10 mouse cellular contexts compared by ENCODE assay signal in the genomic region with DNA sequence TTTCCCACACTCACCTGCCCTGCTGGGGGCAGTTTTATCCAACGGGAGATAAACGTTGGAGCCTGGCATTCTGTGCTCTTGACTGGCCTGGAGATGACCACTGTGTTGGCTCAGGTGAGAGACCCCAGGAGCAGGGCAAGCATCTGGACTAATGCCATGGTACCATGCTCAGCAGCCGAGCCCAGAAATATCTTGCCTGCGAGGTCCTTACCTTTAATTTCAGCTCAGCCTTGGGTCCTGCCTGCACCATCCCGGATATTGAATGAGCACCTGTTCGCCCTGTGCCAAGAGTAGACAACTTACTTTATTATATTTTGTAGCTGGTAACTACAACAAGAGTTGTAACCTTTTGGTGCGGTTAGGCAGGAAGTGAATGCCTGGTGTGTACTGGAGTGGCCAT. TPM values are rescaled to one million over a fixed set of nuclear protein-coding genes. Genes with fewer than 3 reads are reported as not detected.
A peak's percentile ranks its signal among the peaks of the same experiment; 100 is the strongest.
DNase-seq lines count a peak whose midpoint lies in the region; ATAC-seq and TF ChIP-seq lines count a peak whose summit lies in the region.
"Had no signal": no experiment of that assay in that cellular context is flagged by ENCODE, and none has a peak within 500 bp of the region (broad histone marks: within the 10 kb centered on the region; RNA-seq: fewer than 3 reads in every experiment).

No protein-coding gene starts in this region.

- peak overlapping the region; percentile 69 for H3K4me3 ChIP-seq in heart, embryonic 11.5 days (ENCODE audit: low read depth, low read length)
- H3K4me3 ChIP-seq in forebrain, embryonic 14.5 days (ENCODE audit: low read depth, low read length) = peak overlapping the region; percentile 63
- H3K4me3 ChIP-seq in liver, embryonic 14.5 days (ENCODE audit: insufficient read depth in 1 of 2, low read depth in 2 of 2, low read length in 2 of 2) = peak overlapping the region; percentile 65 to 82
- H3K4me3 ChIP-seq in stomach, embryonic 15.5 days (replicated peaks) = peak overlapping the region; percentile 82

- H3K4me2 ChIP-seq in heart, embryonic 11.5 days = peak overlapping the region; percentile 94
- peak overlapping the region; percentile 87 for H3K4me2 ChIP-seq in forebrain, embryonic 14.5 days (ENCODE audit: low read length)
- peak overlapping the region; percentile 93 for H3K4me2 ChIP-seq in liver, embryonic 14.5 days (ENCODE audit: low read depth)
- peak overlapping the region; percentile 94 for H3K4me2 ChIP-seq in stomach, embryonic 15.5 days

- no peak for TF ChIP-seq EP300 in liver, embryonic 14.5 days (IDR thresholded peaks at IDR 0.05; ENCODE audit: low read depth)

- H3K27me3 ChIP-seq in heart, embryonic 11.5 days (ENCODE audit: control insufficient read depth, insufficient read depth, low read length) = no peaks in the 10 kb centered on the region
- no peaks in the 10 kb centered on the region for H3K27me3 ChIP-seq in forebrain, embryonic 14.5 days (replicated peaks; ENCODE audit: control insufficient read depth, insufficient read depth, low read length)
- no peaks in the 10 kb centered on the region for H3K27me3 ChIP-seq in liver, embryonic 14.5 days (ENCODE audit: control insufficient read depth, insufficient read depth, low read length)
- H3K27me3 ChIP-seq in stomach, embryonic 15.5 days (replicated peaks) = no peaks in the 10 kb centered on the region
- H3K27me3 ChIP-seq: Patski had no signal

- 0 out of 2 replicates have a peak, but pooled peaks cover 3% of the 10 kb centered on the region for H3K9me3 ChIP-seq in heart, embryonic 11.5 days (replicated peaks; ENCODE audit: control insufficient read depth, low read length)
- H3K9me3 ChIP-seq in forebrain, embryonic 14.5 days (replicated peaks; ENCODE audit: control insufficient read depth, low read length) = no peaks in the 10 kb centered on the region
- H3K9me3 ChIP-seq in liver, embryonic 14.5 days (ENCODE audit: control insufficient read depth, low read length) = no peaks in the 10 kb centered on the region
- H3K9me3 ChIP-seq in stomach, embryonic 15.5 days = no peaks in the 10 kb centered on the region

- no peak for DNase-seq in heart, postnatal 14 days
- DNase-seq in forebrain, embryonic 14.5 days (ENCODE audit: low spot score) = no peak
- DNase-seq in liver, embryonic 14.5 days (ENCODE audit: low read depth in 3 of 3, low spot score in 3 of 3) = no peak
- no peak for DNase-seq in frontal cortex, postnatal 10 days (ENCODE audit: low spot score in 2 of 2)
- no peak for DNase-seq in left cerebral cortex, postnatal 10 days (ENCODE audit: extremely low spot score in 1 of 2, low spot score in 2 of 2)

- H3K4me1 ChIP-seq in heart, embryonic 11.5 days (ENCODE audit: control insufficient read depth, insufficient read depth, low read length) = peaks cover 14% of the 10 kb centered on the region; the same call in 1 of the 2 replicates
- peaks cover 12% of the 10 kb centered on the region for H3K4me1 ChIP-seq in forebrain, embryonic 14.5 days (ENCODE audit: control insufficient read depth, insufficient read depth, low read length)
- H3K4me1 ChIP-seq in liver, embryonic 14.5 days (replicated peaks; ENCODE audit: control insufficient read depth in 2 of 2, insufficient read depth in 2 of 2, low read length in 1 of 2) = peaks cover 7 to 13% of the 10 kb centered on the region in 2 experiments
- H3K4me1 ChIP-seq in stomach, embryonic 15.5 days = peaks cover 19% of the 10 kb centered on the region

- intact Hi-C loops in heart, postnatal 14 days (cut with DNase I) = no loop called here
- intact Hi-C loops in left cerebral cortex, postnatal 10 days (cut with DNase I) = loop anchor here (5.0 kb wide), 1 partner anchor 90 kb away; a partner anchor contains a TSS

- no peak; the same call in 1 of the 2 replicates for ATAC-seq in heart, embryonic 11.5 days (replicated peaks; ENCODE audit: insufficient number of reproducible peaks, low FRiP score, low TSS enrichment)
- ATAC-seq in CD4-positive, CD25-positive, alpha-beta regulatory T cell, adult 4 months = peak; percentile 67
- no peak; the same call in 1 of the 2 replicates for ATAC-seq in forebrain, embryonic 14.5 days
- ATAC-seq in liver, embryonic 14.5 days (ENCODE audit: insufficient read depth) = peak; percentile 19
- no peak for ATAC-seq in stomach, embryonic 15.5 days (ENCODE audit: insufficient read depth, low FRiP score, low read depth)

- peak overlapping the region; percentile 99 for H3K27ac ChIP-seq in heart, embryonic 11.5 days (ENCODE audit: low read depth, low read length)
- peak overlapping the region; percentile 94 for H3K27ac ChIP-seq in forebrain, embryonic 14.5 days (ENCODE audit: low read depth, low read length)
- H3K27ac ChIP-seq in liver, embryonic 14.5 days = peak overlapping the region; percentile 73
- peak overlapping the region; percentile 98 for H3K27ac ChIP-seq in stomach, embryonic 15.5 days

- peaks cover 20% of the 10 kb centered on the region for H3K36me3 ChIP-seq in heart, embryonic 11.5 days (ENCODE audit: control insufficient read depth, insufficient read depth, low read length)
- peaks cover 22% of the 10 kb centered on the region for H3K36me3 ChIP-seq in forebrain, embryonic 14.5 days (ENCODE audit: control insufficient read depth, insufficient read depth, low read length)
- H3K36me3 ChIP-seq in liver, embryonic 14.5 days (replicated peaks; ENCODE audit: control insufficient read depth, insufficient read depth, low read depth) = peaks cover 19% of the 10 kb centered on the region
- peaks cover 22% of the 10 kb centered on the region for H3K36me3 ChIP-seq in stomach, embryonic 15.5 days

- TF ChIP-seq CTCF in liver, embryonic 14.5 days (IDR thresholded peaks at IDR 0.05; ENCODE audit: low read depth) = peak; percentile 2; the same call in 1 of the 2 replicates

- H3K9ac ChIP-seq in heart, embryonic 11.5 days (ENCODE audit: low read depth, low read length) = peak overlapping the region; percentile 91
- peak overlapping the region; percentile 78 for H3K9ac ChIP-seq in forebrain, embryonic 14.5 days (ENCODE audit: low read length)
- H3K9ac ChIP-seq in liver, embryonic 14.5 days (replicated peaks) = peak overlapping the region; percentile 83
- H3K9ac ChIP-seq in stomach, embryonic 15.5 days = peak overlapping the region; percentile 65

- 29% methylated on average over 7 of the region's 7 CpGs for WGBS in heart, embryonic 11.5 days (ENCODE audit: insufficient replicate concordance)
- 44% methylated on average over 7 of the region's 7 CpGs for whole genome bisulfite sequencing in forebrain, embryonic 14.5 days
- 14% methylated on average over 7 of the region's 7 CpGs for WGBS in liver, embryonic 14.5 days (ENCODE audit: insufficient replicate concordance)
- 29% methylated on average over 7 of the region's 7 CpGs for whole genome bisulfite sequencing in stomach, embryonic 15.5 days

RNA-seq across cellular contexts. Expression of a gene that starts 0.9 kb away (rescaled TPM):
- not detected in 2 replicates for polyA plus RNA-seq in heart, embryonic 11.5 days (2014; fragmentation: Nextera tagmentation; extraction: Ambion mirVana)
- total RNA-seq in heart, postnatal 14 days (2021) = 10 to 100 TPM in 1 of 2 experiments, 1 to 10 TPM in 1; 7.6 to 12.7 TPM
- polyA plus RNA-seq in CD4-positive, CD25-positive, alpha-beta regulatory T cell, adult 4 months (2017; shearing (Covaris generic)) = 1 to 10 TPM in 1 of 2 experiments, not detected in 1; 3.0 TPM
- polyA plus RNA-seq in forebrain, embryonic 14.5 days (2014; fragmentation: Nextera tagmentation; extraction: Ambion mirVana) = 1.7 and 16.2 TPM in 2 replicates
- polyA plus RNA-seq in liver, embryonic 14.5 days (2012; rRNA removed) = 0.09 TPM in 1 of 2 replicates, not detected in the other
- polyA plus RNA-seq in liver, embryonic 14.5 days (2014; fragmentation: Nextera tagmentation; extraction: Ambion mirVana) = not detected in 2 replicates
- 4.8 TPM in 1 of 2 replicates, not detected in the other for polyA plus RNA-seq in stomach, embryonic 15.5 days (2015; fragmentation: Nextera tagmentation; extraction: Ambion mirVana)
- total RNA-seq in left cerebral cortex, postnatal 10 days (2021) = 10 to 100 TPM; 18.5 to 22.8 TPM
- total RNA-seq: neutrophil, adult 5-6 weeks had no signal

RNA-seq across cellular contexts. Expression of a gene that starts 1.0 kb away (rescaled TPM):
- 165 and 212 TPM in 2 replicates for polyA plus RNA-seq in heart, embryonic 11.5 days (2014; fragmentation: Nextera tagmentation; extraction: Ambion mirVana)
- 10 to 100 TPM; 53.7 to 61.6 TPM for total RNA-seq in heart, postnatal 14 days (2021)
- polyA plus RNA-seq in CD4-positive, CD25-positive, alpha-beta regulatory T cell, adult 4 months (2017; shearing (Covaris generic)) = 100 to 1,000 TPM in 1 of 2 experiments, 10 to 100 TPM in 1; 96.6 to 109 TPM
- polyA plus RNA-seq in forebrain, embryonic 14.5 days (2014; fragmentation: Nextera tagmentation; extraction: Ambion mirVana) = 277 and 308 TPM in 2 replicates
- 74.1 and 109 TPM in 2 replicates for polyA plus RNA-seq in liver, embryonic 14.5 days (2012; rRNA removed)
- 82.5 and 87.7 TPM in 2 replicates for polyA plus RNA-seq in liver, embryonic 14.5 days (2014; fragmentation: Nextera tagmentation; extraction: Ambion mirVana)
- polyA plus RNA-seq in stomach, embryonic 15.5 days (2015; fragmentation: Nextera tagmentation; extraction: Ambion mirVana) = 324 and 334 TPM in 2 replicates
- total RNA-seq in left cerebral cortex, postnatal 10 days (2021) = 100 to 1,000 TPM; 142 to 154 TPM

RNA-seq across cellular contexts. Expression of a gene that starts 15.2 kb away (rescaled TPM):
- 38.0 and 42.9 TPM in 2 replicates for polyA plus RNA-seq in heart, embryonic 11.5 days (2014; fragmentation: Nextera tagmentation; extraction: Ambion mirVana)
- 10 to 100 TPM; 59.2 to 60.6 TPM for total RNA-seq in heart, postnatal 14 days (2021)
- 10 to 100 TPM; 42.0 to 65.6 TPM for polyA plus RNA-seq in CD4-positive, CD25-positive, alpha-beta regulatory T cell, adult 4 months (2017; shearing (Covaris generic))
- 72.6 and 73.6 TPM in 2 replicates for polyA plus RNA-seq in forebrain, embryonic 14.5 days (2014; fragmentation: Nextera tagmentation; extraction: Ambion mirVana)
- polyA plus RNA-seq in liver, embryonic 14.5 days (2012; rRNA removed) = 19.3 TPM in 2 replicates
- 25.3 and 27.1 TPM in 2 replicates for polyA plus RNA-seq in liver, embryonic 14.5 days (2014; fragmentation: Nextera tagmentation; extraction: Ambion mirVana)
- 70.7 and 73.3 TPM in 2 replicates for polyA plus RNA-seq in stomach, embryonic 15.5 days (2015; fragmentation: Nextera tagmentation; extraction: Ambion mirVana)
- total RNA-seq in left cerebral cortex, postnatal 10 days (2021) = 10 to 100 TPM; 32.6 to 39.9 TPM

RNA-seq across cellular contexts. Expression of a gene that starts 25.3 kb away (rescaled TPM):
- polyA plus RNA-seq in heart, embryonic 11.5 days (2014; fragmentation: Nextera tagmentation; extraction: Ambion mirVana) = 108 and 113 TPM in 2 replicates
- total RNA-seq in heart, postnatal 14 days (2021) = 100 to 1,000 TPM; 128 to 132 TPM
- 100 to 1,000 TPM; 107 to 179 TPM for polyA plus RNA-seq in CD4-positive, CD25-positive, alpha-beta regulatory T cell, adult 4 months (2017; shearing (Covaris generic))
- 74.1 and 85.5 TPM in 2 replicates for polyA plus RNA-seq in forebrain, embryonic 14.5 days (2014; fragmentation: Nextera tagmentation; extraction: Ambion mirVana)
- 36.6 and 40.5 TPM in 2 replicates for polyA plus RNA-seq in liver, embryonic 14.5 days (2012; rRNA removed)
- 64.8 and 69.1 TPM in 2 replicates for polyA plus RNA-seq in liver, embryonic 14.5 days (2014; fragmentation: Nextera tagmentation; extraction: Ambion mirVana)
- polyA plus RNA-seq in stomach, embryonic 15.5 days (2015; fragmentation: Nextera tagmentation; extraction: Ambion mirVana) = 174 and 178 TPM in 2 replicates
- total RNA-seq in left cerebral cortex, postnatal 10 days (2021) = 10 to 100 TPM; 59.2 to 66.9 TPM

Comparison
In these comparisons a context has a peak if more than half of its experiments do, and no peak if none do; other contexts are left out.
1. ATAC-seq: peak in CD4-positive, CD25-positive, alpha-beta regulatory T cell, adult 4 months (single experiment) and liver, embryonic 14.5 days (single experiment); none in heart, embryonic 11.5 days (single experiment), forebrain, embryonic 14.5 days (single experiment) and stomach, embryonic 15.5 days (single experiment).
2. Peak in every context shown above with its lines, with median percentiles within 50 percentile points of each other: H3K27ac ChIP-seq, H3K4me2 ChIP-seq, H3K4me3 ChIP-seq and H3K9ac ChIP-seq.